Mouse (Mus musculus) lung, postnatal 25 days (tissue): ENCODE measurements around the gene Zfp563.

Experiments used
- DNase-seq: peaks from one replicate; pipeline ENCODE4 v3.0.0; 2022; ENCODE audit warnings: low spot score

The Zfp563 gene

DNA sequence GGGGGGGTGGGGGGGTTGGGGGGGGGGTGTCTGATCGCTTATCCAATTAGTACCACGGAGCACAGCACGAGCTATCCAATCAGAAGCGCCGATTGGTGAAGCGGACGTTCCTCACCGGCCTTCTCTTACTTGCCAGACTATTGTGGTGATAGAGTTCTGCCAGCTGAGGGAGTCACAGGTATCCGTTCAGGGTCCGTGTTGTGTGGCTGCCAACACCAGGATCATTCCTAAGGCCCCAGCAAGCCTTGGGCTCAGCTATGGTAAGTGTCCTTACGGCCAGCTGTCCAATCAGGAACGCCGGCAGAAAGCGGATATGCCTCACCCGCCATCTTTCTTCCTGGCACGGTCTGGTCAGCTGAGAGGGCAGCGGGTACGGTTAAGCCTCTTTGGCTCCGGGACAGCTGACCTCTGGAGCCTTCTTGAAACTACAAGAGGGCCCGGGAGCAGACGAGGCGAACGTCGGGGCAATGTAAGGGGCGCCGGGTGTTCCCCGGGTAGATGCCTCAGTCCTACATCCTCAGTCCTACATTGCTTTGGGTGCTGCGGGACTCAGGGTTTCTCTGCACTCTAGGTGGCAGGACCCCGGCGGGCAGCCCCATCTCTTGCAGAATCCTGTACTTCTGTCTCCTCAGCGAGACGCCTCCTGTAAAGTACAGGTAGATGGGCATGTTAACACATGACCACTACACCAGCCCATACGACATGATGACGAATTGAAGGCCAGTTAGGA is at the start of gene Zfp563:
Gene Zfp563, plus strand, starts transcription at position 91 of the 730 bp plus-strand sequence.
- DNase-seq, result peak; percentile 95

DNA sequence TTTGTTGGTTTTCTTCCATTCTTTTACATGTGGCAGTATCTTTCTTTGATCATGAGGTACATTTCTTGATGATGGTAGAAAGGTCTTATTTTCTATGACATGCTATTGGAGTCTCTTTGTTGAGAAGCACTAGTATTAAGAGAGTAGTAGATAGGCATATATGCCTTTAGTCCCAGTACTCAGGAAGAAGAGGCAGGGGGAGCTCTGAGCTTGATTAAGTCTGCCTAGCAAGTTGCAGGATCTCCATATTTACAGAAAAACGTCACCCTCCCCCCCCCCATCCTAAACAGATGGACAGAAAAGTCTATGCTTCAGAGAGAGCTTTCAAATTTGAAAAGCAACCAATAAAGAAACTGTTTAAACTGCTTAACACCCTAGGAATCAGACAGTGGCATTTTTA is 30.3 kb upstream of the Zfp563 start:
- no peak for DNase-seq

DNA sequence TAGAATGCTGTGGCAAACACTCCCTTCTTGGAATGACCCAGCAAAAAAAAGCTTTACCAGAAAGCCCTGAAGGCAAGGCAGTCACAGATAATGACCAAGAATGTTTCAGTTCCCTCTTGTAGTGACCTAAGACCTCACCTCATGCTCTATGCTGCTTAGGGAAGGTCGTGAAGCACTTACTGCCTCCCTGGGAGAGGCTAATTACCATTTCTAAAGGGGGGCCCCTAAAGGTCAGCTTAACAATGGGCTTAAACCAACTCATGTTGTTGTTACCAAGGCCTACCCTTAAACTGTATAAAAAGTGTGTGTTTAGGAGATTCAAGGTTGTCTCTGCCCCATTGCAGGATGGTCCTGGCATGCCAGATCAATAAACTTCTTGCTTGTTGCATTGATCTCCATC is 26.1 kb upstream of the Zfp563 start:
- no peak for DNase-seq

DNA sequence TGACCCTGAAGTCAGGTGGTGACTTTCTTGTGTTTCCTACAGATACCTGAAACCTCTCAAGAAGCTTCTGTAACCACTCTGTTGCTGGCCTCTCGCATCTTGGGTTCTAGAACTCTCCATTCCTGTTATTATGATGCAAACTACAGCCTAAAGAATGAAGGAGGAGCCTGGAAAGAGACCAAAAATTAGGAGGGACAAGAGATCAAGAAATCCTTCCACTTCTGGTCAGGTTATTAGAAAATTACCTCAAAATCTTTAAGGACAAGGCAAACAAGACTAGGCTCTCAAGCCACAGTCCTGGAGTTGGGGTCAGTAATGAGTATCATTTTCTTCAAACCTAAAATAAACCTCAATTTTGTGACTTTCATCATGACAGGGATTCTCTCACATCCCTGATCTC is 21.2 kb upstream of the Zfp563 start, which contains the start of gene 4921501E09Rik:
Gene 4921501E09Rik, minus strand, starts transcription at position 101 of the 400 bp plus-strand sequence.
- DNase-seq, result no peak

DNA sequence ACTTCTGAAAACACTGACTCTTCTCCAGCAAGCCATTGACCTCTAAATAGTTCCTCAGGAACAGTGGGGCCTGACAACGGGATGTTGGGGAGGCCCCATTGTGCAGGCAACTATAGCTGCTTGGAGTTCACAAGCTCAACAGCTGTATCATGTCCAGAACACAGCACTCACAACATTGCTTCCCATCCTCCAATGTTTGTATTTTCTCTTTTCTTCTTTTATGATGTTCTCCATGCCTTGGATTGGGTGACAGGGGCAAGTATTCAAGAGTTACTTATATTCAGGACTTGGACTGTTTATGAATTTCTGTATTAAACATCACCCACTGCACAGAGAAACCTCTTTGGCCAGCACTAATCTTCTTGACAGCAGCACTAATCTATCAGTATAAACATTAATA is 2.5 kb downstream of the Zfp563 start:
- DNase-seq, result peak; percentile 4

DNA sequence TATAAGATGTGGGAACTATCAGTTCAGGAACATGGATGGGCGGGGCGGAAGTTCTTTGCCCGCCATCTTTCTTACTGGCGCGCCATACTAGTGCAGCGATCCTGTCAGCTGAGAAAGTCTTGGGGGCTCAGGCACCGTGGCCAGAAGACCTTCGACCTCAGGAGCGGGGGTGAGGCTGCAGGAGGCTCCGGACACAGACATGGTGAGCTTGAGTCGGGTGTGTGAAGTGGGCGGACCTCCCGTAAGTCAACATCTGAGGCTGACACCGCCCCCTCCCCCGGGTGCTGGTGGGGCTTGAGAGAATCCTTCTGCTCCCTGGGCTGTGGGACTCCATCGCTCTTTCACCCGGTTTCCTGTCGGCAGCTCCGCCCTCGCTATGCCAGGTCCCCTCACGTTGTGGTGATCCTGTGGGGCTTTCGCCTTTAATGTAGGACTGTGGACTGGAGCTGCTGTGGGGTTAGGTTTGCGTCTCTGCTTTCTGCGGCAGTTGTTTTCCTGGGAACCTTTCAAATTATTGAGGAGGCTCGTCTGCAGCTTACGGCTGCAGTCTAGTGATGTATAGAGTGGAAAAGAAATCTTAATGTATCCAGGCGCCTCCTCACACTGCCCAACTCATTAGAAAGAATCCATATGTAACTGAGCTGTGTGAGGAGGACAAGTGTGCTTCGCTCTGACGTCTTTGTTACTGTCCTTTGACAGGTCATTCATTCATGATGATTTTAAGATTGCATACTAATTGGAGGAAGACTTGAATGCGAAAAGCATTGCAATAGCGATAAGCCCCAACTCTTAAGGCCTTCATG is 3.5 kb downstream of the Zfp563 start:
- peak; percentile 78 for DNase-seq

DNA sequence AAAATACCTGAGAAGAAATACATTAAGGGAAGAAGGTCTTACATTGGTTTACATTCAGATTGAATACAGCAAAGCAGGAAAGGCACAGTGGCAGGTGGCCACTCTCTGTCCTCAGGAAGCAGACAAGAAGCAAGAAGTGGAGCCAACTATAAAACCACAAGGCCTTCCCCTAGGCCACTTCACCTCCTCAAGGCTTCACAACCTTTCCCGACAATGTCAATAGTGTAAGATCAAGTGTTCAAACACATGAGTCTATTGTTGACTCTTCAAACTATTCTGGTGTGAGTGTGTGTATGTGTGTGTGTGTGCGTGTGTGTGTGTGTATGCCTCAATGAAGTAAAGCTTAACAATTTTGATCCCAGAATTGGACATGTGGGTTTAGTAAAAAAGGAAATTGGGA is 8.3 kb downstream of the Zfp563 start:
- DNase-seq, result peak; percentile 74

DNA sequence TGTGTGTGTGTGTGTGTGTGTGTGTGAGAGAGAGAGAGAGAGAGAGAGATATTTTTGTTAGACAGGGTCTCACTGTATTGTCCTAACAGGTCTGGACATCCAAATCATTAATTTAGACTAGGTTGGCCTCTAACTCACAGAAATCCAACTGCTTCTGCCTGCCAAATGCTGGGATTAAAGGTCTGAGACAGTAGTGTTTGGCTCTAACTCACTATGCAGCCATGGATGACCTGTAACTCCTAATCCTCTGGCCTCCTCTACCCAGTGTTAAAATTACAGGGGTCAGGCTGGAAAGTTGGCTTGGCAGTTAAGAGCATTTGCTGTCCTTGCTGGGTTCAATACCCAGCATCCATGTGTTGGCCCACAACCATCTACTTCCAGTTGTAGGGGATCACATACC is 35.4 kb downstream of the Zfp563 start:
- DNase-seq, result no peak

DNA sequence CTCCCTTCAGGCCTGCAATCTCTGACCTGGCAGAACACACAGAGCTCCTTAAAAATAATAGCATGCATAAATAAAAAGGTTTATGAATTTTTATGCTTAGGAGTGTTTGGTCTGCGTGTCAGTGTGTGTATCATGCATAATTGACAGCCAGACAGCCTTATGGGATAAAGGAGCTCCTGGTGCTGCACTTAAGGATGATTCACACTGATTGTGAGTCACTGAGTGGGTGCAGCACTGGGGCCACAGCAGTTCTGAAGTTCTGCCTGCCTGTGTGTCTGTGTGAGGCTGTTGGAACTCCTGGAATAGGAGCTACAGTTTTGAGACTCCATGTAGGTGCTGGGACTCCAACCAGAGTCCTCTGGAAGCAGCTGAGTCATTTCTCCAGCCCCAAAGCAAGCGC is 37.1 kb downstream of the Zfp563 start:
- no peak for DNase-seq

DNA sequence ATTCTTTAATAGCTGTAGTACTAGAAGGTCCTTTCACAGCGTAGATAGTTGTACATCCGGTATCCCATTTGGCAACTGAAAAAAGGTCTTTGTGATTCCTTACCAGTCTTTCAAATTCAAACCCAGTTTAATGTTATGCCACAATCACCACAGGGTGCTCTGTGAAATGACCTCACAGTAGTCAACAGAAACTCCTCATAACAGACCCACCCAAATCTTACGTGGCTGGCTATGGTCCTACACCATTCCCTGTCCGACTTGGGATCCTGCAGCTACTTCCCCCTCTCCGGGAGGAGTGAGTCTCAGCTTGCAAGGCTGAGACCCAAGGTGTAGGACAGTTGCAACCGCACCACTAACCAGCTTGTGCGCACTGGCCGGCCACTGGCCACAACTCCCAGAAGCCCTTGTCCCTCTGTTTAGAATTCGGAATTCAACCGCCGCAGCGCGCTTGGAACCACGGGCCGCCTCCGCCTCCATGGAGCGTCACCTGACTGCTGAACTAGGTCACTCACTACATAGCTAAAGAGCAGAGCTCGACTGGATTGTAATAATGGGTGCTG is 50.2 kb downstream of the Zfp563 start, which contains the start of gene Morc2b:
Gene Morc2b, minus strand, starts transcription at position 423 of the 560 bp plus-strand sequence.
- no peak for DNase-seq
